Mouse (Mus musculus) naive thymus-derived CD4-positive, alpha-beta T cell, adult 2 months (primary cell): ENCODE data around the gene AL732309.1.
"Not testable (repeated sequence)": the region's sequence is repeated elsewhere in the genome, so short reads cannot be mapped to it uniquely, and the experiment has no call there.

ENCODE experiments used
- DNase-seq: peaks from one replicate; pipeline ENCODE4 v3.0.0-alpha.2; 2011; ENCODE audit warnings: low read depth

Gene AL732309.1

DNA sequence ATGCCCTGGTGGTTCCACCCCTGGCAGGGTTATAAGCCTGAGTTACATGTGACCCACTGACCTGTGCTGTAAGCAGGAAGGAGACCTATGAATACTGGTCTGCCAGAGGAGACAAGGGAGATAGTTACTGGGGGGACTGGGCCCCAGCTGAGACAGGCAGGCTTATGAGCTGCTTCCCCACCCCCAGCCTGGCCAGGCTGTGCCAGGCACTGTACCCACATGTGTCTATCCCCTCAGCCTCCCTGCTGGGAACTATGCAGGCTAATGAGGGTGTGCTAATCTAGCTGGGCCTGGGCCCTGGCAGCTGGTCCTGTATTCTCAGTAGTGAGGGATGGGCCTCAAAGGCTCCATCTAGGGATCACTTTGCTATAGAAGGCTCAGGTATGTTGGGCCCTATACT is 20.6 kb upstream of the AL732309.1 start:
- DNase-seq, result no peak

DNA sequence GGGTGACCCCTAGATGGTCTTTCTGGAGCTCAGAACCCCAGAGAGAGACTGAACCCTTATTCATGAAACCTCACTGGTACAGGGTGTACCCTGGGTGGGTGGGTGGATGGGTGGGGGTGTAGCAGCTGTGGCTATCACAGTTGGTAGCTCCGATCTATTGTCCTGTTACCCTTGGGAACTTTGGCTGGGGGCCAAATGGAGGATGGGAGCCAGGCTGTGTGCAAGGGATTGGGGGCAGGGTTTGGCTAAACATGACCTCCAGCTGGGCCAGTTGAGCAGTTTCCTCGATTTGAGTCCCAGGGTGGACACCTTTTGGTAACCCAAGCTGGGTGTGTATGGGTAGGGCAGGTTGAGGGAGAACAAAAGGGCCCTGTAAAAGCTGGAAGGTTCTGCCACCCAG is 20.1 kb upstream of the AL732309.1 start:
- DNase-seq, result no peak

DNA sequence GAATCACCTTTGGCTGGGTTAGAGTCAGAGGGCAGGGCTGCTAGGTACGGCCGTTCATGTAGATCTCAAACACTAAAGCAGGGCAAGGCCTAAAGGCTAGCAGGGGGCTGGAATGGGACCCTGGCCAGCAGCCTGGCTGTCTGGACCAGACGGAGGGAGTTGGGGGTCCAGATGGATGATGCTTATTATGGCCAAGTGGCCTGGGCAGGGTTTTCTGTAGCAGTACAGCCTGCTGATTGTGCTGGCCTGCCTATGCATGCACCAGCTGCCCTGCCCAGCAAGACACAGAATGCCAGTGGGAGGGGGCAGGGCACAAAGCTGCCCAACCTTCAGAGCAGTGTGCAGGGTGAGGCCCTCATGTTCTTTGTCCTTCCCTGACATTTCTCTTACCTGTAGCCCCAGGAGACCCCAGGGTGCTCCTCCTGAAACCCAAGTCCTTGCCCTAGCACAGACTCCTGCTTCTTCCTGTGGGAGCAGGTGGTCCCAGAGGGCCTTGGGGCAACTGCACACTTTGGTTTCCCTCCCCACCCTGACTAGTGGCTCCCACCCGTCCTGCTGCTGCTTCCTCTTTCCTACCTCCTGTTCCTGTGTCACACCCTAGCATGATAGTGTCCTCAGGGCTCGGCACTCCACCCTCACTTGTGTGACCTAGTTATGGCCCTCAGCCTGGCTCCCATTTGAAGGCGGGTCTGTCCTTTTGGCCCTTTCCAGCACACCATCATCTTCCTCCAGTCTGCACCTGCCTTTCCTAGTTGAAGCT is 19.4 kb upstream of the AL732309.1 start:
- no peak for DNase-seq

DNA sequence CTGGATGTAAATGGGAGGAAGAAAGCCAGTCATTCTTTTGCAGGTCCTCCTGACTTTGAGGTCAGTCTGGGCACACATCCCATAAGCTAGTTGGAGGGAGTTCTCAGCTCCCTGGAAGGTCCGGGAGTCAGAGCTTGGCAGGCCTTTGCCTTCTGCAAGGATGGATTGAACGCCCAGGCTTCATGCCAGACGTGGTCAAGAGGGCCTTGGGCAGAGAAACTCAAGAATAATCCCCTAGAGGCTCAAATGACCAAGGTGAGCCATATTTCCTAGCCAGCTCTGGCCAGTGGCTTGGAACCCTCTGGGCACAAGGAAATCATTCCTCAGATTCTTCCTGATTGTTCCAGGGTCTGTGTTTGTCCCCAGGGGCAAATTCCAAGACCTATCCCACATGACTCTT is 18.2 kb upstream of the AL732309.1 start:
- DNase-seq, result no peak

DNA sequence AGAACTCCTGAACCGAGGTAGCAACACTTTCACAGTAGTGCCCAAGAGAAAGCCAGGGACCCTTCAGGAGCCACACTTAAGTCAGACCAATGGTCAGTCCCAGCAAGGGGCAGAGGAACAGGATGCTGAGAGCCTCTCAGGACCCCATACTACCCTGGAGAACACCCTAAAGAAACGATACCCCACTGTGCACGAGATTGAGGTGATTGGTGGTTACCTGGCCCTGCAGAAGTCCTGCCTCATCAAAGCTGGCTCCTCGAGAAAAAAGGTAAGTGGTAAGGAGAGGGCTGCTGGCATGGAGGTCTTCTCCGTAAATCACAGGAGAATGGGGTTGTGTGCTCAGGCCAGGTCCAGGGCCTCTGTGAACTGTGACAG is 17.6 kb upstream of the AL732309.1 start:
- no peak for DNase-seq

DNA sequence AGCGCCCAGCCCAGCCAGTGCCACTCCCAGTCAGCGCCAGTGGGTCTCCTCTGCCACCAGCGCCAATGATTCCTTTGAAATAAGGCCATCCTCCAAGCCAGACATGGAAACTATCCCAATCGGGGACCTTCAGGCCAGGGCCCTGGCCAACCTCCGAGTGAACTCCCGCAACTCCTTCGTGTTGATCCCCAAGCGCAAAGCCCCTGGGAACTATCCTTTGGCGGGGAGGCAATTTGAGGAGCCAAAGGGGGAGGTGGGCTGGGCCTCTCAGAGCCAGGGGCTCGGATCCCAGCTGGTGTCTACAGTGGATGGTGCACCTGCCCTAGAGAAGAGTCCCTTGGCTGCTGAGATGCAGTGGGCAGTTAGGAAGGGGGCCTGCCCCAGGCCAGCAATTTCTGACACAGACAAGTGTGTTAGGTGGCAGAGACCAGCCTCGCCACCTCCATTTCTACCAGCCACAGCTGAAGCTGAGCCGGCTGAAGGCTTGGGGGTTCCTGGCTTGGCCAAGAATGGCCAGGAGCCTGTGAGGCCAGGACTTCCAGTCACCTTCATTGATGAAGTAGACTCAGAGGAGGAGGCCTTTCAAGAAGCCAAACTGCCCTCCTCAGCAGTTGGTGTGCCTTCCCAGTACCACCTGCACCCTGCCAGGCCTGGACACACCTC is 17.1 kb upstream of the AL732309.1 start:
- DNase-seq, result no peak

DNA sequence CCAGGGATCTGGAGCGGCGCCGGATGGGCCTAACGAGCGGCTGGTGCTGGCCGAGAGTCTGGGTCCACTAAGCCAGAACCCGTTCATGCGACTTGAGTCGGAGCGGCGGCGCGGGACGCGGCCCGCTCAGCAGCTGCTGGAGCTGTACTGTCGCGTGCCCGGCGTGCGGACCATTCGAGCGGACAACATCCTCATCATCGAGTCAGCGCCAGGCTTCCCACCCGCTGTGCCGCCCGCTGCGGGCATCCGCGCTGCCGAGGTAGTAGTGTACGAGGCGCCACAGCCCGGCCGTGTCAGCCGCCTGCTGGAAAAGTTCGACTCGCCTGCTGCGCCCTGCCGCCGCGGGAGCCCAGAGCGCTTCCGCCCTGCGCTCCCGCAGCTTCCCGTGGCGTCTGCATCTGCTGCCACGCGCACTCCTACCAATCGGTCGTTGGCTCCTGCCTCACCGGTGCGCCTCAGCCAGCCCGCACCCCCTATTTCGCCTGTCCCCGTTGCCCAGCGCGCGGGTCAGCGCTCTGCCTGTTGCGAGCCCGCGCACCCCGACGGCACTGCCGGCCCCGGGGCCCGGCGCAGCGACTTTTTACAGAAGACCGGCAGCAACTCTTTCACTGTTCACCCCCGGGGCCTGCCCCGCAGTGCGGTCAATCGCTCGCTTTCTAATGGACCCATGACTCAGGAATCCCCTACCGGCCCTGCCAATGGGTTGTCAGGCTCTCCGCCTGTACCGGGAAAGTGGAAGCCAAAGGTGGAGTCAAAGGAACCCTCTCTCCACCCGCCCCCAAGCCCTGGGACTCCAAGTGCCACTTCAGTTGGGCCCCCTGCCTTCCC is 16.3 kb upstream of the AL732309.1 start:
- peak; percentile 81 for DNase-seq

DNA sequence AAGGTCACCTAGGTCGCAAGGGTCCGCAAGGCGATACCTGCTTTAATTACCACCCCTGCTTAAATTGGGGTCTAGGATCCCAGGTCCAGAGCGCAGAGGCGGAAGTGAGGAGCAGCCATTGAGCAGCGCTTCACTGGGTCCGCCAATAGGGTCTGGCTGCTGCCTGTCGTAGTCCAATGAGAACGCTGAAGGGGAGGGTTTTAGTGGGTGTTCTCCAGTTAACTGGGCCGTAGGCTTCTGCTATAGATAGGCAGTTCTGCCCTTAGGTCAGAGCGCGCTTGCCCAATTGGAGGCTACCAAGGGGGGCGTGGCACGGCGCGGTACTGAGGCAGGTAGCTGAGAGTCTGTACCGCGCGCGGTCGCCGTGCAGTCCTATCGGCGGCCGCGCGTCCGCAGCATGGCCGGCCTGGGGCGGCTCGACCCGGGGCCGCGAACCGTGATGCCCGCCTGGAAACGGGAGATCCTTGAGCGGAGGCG is 15.7 kb upstream of the AL732309.1 start, which contains the start of gene Tprn:
Gene Tprn, plus strand, starts transcription at position 328 of the 477 bp plus-strand sequence.
- peak; percentile 95 for DNase-seq

DNA sequence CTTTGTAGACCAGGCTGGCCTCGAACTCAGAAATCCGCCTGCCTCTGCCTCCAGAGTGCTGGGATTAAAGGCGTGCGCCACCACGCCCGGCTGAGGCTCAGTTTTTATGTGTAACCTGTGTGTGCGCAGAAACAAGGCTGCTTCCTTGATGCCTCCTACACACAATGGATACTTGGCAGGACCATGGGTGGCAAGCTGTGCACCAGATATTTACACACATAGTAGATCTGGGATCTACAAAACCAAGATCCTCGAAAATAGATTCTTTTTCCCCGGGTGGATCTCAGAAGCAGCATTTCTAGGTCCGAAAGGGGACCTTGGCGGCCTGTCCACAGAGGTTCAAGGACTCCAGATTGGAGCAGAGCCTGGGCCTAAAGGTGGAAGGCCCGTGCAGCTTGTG is 15.2 kb upstream of the AL732309.1 start:
- DNase-seq, result no peak

DNA sequence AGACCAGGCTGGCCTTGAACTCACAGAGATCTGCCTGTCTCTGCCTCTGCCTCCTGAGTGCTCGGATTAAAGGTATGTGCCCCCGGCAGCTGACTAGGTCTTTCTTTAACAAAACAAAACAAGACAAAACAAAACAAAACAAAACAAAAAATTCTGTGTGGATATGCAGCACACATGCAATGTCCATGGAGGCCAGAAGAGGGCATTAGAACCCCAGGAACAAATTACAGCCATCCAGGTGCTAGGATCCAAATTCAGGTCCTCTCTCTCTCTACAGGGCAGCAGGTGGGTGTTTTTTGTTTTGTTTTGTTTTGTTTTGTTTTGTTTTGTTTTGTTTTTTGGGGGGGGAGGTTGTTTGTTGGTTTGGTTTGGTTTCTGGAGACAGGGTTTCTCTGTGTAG is 12.2 kb upstream of the AL732309.1 start:
- peak; percentile 68 for DNase-seq

DNA sequence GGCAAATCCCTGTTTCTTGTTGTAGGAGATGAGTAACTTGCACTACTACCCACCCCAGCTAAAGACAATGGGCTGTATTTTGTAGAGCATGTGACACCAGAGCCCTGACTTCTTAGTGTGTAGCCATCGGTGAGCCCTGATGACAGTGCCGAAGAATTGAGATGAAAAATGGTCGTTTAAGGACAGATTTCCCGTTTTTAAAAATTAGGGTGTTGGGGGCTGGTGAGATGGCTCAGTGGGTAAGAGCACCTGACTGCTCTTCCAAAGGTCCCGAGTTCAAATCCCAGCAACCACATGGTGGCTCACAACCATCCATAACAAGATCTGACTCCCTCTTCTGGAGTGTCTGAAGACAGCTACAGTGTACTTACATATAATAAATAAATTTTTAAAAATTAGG is 10.6 kb upstream of the AL732309.1 start:
- not testable (repeated sequence) for DNase-seq

DNA sequence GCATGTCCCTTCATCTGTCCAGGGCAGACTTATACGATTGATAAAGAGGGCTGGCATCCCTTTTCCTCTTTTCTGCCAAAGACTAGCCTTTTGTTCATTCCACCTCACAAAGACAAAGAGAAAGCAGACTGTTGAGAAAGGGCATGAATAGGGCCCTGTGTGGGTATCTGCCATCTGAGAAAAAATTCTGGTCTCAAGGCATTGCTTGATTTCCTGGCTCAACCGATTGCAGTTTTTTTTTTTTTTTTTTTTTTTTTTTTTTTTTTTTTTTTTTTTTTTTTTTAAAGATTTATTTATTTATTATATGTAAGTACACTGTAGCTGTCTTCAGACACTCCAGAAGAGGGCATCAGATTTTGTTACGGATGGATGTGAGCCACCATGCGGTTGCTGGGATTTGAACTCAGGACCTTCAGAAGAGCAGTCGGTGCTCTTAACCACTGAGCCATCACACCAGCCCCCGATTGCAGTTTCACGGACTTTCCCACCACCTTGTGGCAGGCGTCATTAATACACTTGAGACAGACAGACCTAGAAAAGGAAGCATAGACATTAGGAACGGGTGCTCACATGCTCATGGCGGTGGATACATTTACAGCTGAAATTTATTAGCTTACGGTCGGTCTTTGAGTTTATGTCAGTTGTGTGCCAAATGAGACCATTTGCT is 9.9 kb upstream of the AL732309.1 start:
- DNase-seq, result peak; percentile 78

DNA sequence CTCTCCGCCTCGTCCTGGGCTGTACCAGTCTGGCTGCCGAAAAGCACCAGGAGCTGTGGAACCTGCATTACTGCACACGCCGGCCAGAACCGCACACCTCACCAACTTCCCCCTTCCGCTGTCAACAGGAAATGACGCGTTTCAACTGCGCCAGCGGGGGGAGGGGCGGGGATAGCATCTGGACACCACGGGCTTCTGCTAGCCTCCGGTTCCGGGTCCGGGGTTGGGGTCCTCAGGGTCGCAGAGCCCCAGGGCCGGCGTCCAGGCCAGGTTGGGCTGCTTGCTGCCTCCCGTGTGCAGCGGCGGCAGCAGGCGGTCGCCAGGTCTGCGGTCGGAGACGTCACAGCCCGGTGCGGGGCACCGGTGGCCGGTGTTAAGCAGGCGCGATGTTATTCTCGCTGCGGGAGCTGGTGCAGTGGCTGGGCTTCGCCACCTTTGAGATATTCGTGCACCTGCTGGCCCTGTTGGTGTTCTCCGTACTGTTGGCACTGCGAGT is 8.7 kb upstream of the AL732309.1 start, which contains the start of gene Tmem203:
Gene Tmem203, plus strand, starts transcription at position 156 of the 496 bp plus-strand sequence.
- peak; percentile 94 for DNase-seq

DNA sequence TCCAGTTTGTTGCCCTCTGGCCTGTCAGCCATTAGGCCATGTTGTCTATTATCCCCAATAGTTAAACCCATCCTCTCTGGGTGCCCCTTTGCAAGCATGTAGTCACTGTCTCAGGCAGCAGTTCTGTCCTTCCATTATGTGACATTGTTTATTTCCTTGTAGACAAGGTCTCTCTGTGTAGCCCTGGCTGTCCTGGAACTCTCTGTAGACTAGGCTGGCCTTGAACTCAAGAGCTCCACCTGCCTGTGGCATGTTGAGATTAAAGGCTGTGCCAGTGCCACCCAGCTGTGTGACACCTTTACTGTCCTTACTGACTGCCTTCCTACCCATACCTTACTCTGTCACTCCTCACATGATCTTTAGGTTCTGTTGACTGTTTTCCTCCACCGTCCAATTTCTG is 5.7 kb upstream of the AL732309.1 start:
- peak; percentile 61 for DNase-seq

DNA sequence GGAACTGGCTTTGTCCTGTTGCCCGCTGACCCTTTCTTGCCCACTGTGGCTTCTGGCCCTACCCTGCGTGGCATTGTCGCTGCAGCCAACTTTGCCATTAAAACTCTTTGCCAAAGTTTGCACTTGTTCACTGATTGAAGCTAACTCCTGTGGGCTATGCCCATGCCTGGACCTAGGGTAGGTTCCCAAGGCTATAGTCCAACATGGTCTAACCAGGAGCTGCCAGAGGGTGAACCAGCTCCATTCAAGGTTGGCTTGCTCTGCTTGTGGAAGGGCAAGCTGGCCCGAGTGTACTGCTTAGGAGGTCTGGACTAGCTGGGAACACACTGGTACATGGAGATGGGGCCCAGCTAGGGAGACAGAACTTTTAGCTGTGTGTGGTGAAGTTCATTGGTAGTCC is 2.5 kb downstream of the AL732309.1 start:
- no peak for DNase-seq

DNA sequence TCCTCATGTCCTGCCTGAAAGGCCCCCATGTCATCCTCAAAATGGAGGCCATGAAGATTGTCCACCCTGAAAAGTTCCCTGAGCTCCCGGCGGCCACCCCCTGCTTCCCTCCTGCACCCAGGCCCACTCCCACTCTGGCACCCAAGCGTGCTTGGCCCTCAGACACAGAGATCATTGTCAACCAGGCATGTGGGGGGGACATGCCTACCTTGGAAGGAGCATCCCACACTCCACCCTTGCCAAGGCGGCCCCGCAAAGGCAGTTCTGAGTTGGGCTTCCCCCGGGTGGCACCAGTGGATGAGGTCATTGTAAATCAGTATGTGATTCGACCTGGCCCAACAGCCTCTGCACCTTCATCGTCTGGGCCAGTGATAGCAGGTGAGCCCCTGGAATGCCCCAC is 3.3 kb downstream of the AL732309.1 start:
- no peak for DNase-seq

DNA sequence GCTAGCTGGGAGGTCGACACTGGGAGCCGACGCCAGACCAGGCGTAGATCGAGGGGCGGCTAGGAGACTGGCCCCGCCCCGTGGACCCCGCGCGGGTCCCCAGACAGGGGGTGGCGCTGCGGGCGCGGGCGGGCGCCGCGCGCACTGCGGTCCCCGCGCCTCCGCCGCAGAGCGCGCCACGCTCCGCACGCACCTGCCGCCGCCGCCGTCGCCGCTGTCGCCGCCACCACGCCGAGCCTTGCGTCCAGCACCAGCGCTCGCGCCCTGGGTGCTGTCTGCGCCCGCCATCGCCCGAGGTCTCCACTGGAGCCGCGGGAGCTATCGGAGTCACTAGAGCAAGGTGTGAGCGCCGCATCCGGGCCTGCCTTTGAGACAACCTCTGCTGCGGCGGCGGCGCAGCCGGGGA is 4.6 kb downstream of the AL732309.1 start, which contains the start of the genes Rnf208 and Cysrt1:
Gene Rnf208, plus strand, starts transcription at position 155 of the 406 bp plus-strand sequence.
Gene Cysrt1, minus strand, starts transcription at position 352 of the 406 bp plus-strand sequence.
- DNase-seq, result peak; percentile 48

DNA sequence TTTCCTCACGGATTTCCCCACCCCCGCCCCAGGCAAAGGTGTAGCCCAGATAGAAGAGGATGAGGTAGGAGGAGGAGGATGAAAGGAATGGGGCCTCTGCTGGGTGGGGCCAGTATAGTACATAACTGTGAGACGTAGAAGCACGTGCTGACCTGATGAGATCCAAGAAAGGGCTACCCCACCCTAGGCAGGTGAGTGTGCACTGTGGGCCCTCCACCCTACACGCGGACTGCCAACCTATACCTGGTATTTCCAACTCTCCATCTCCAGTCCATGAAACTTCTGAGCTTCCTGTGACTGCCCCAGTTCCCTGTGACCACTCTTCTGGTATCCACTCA is 5.3 kb downstream of the AL732309.1 start:
- peak; percentile 45 for DNase-seq

DNA sequence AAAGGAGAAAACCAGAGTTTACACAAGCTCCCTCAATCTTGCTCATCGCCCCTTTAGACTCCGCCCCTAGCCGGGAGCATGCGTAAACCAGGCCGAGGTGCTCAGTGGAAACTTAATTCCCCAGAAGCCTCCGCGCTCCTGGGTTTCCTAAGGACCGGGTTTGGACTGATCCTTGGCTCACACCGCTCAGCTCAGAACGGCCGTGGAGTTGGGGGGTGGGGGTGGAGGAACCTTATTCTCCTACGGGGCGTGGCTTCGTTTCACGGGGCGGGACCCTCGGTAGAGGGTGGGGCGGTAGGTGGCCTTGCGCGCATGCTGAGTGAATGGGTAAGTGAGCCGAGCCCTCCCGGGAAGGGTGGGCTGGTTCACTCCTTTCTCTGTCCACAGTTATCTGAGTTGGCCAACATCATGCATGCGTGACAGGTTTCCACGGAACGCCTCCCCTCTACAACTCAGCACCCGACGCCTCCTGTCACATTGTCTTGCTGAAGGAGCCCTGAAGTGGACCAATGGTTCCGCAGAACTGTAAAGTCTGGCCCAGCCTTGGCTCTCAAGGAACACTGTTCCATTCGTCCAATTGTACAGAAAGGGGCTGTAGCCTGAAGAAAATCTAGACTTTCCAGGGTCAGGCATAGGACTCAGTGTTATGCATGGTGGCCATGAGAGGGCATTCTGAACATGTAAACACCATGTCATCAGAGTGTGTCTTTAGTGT is 5.8 kb downstream of the AL732309.1 start:
- DNase-seq, result peak; percentile 75

DNA sequence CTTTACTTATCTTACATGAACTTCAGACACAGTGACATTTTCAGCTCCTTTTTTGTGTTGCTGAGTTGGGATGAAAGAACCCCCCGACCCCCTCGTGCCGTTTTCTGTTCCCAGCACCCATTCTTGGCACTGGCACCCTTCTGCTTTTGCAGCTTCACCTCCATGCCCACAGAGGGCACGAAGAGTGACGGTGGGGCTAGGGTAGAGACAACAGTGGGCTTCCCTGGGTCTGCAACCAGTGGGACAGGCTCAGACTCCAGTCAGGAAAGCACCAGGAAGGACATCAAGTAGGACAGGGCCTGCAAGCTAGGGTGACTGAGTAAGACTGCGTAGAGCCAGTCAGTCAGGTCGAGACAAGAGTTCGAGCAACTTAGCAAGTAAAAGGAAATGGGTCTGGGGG is 6.4 kb downstream of the AL732309.1 start:
- DNase-seq, result no peak

DNA sequence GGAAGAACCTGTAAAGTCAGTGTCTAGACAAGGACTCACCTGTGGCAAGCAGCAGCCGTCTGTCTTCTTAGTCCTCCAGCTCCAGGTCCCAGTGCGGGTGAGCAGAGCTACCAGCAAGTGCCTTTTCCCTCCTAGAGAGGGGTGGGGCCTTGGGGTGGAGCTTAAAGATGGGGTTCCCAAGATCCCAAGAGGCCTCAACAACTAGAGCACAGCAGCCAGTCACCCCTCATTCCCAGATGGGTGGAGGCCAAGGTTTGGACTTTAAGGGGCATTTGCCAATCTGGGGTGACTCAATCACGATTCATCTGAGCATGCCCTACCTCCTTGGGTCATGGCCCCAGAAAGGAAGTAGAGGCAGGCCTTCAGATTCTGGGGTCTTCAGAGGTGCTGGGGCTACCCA is 6.9 kb downstream of the AL732309.1 start:
- no peak for DNase-seq
